Mouse (Mus musculus) CH12.LX (cell line): ENCODE results near the gene Vwce. TPM values are rescaled to one million over a fixed set of nuclear protein-coding genes. Genes with fewer than 3 reads are reported as not detected.

Experiments
- DNase-seq: peaks from one replicate; pipeline ENCODE4 v3.0.0-alpha.2; 2013; ENCODE audit errors: extremely low read depth
- H3K27ac ChIP-seq: 2 replicates; pipeline ENCODE4 v1.5.1; 2012; ENCODE audit warnings: low read depth, mild to moderate bottlenecking, control low read depth, moderate library complexity; ENCODE audit not compliant: insufficient read depth
- H3K27me3 ChIP-seq: replicated peaks from 2 replicates; pipeline ENCODE3; 2012; ENCODE audit warnings: inconsistent platforms
- H3K36me3 ChIP-seq, 2 experiments: replicated peaks in 1 of 2; 2 replicates each; pipeline versions ENCODE3 to v1.6.1; 2012; ENCODE audit warnings: inconsistent platforms in 1 of 2, low read length in 1 of 2, mild to moderate bottlenecking in 1 of 2, mixed read lengths in 1 of 2, moderate library complexity in 1 of 2; ENCODE audit not compliant: control insufficient read depth in 1 of 2, insufficient read depth in 1 of 2
- H3K4me1 ChIP-seq, 2 experiments: 2 replicates each; pipeline ENCODE4 v1.6.1; 2012; ENCODE audit warnings: inconsistent platforms in 1 of 2, moderate library complexity in 1 of 2; ENCODE audit not compliant: insufficient read depth in 2 of 2, control insufficient read depth in 1 of 2
- H3K4me2 ChIP-seq: 2 replicates; pipeline ENCODE4 v1.6.1; 2012; ENCODE audit warnings: low read depth, mild to moderate bottlenecking, control low read depth; ENCODE audit not compliant: poor library complexity, insufficient read depth, severe bottlenecking
- H3K4me3 ChIP-seq, 3 experiments: fragments of 150-350 bp in 1 of 3; sonication (generic) in 1 of 3; replicated peaks in 1 of 3; 2 replicates each; pipeline versions ENCODE3 to v1.5.1; 2011 to 2012; ENCODE audit warnings: low read depth in 2 of 3, low read length in 2 of 3, mild to moderate bottlenecking in 2 of 3, moderate library complexity in 2 of 3, control low read depth in 1 of 3, improper control_type of control experiment in 1 of 3, inconsistent platforms in 1 of 3, mixed read lengths in 1 of 3; ENCODE audit not compliant: poor library complexity in 1 of 3
- H3K79me2 ChIP-seq: replicated peaks from 2 replicates; pipeline ENCODE4 v1.6.1; 2012; ENCODE audit warnings: mild to moderate bottlenecking, moderate library complexity; ENCODE audit not compliant: control insufficient read depth, poor library complexity, insufficient read depth, severe bottlenecking; ENCODE audit errors: extremely low read depth
- H3K9ac ChIP-seq: 2 replicates; pipeline ENCODE4 v1.6.1; 2012; ENCODE audit warnings: low read depth, mild to moderate bottlenecking, control low read depth, moderate library complexity; ENCODE audit not compliant: insufficient read depth
- H3K9me3 ChIP-seq: replicated peaks from 2 replicates; pipeline ENCODE3; 2012; ENCODE audit warnings: low read length, inconsistent platforms, mixed read lengths
- CHD1 ChIP-seq: IDR thresholded peaks from 2 replicates; pipeline ENCODE4 v1.6.1; 2012; ENCODE audit warnings: low read depth, low read length, improper control_type of control experiment, inconsistent platforms
- CHD2 ChIP-seq: IDR thresholded peaks from 2 replicates; pipeline ENCODE4 v1.6.1; 2011; ENCODE audit warnings: low read length, improper control_type of control experiment
- E2F4 ChIP-seq: IDR thresholded peaks from 2 replicates; pipeline ENCODE4 v1.6.1; 2011; ENCODE audit warnings: low read depth, low read length, improper control_type of control experiment; ENCODE audit not compliant: insufficient replicate concordance
- ETS1 ChIP-seq: conservative IDR thresholded peaks from 2 replicates; pipeline ENCODE4 v1.6.1; 2012; ENCODE audit warnings: low read depth, mild to moderate bottlenecking, inconsistent platforms, low read length, improper control_type of control experiment, moderate library complexity
- GABPA ChIP-seq: IDR thresholded peaks from 2 replicates; pipeline ENCODE4 v1.6.1; 2012; ENCODE audit warnings: low read depth, low read length, improper control_type of control experiment, inconsistent platforms; ENCODE audit not compliant: insufficient replicate concordance
- KAT2A ChIP-seq: IDR thresholded peaks from 2 replicates; pipeline ENCODE4 v1.6.1; 2012; ENCODE audit warnings: low read length, improper control_type of control experiment, inconsistent platforms; ENCODE audit not compliant: insufficient replicate concordance
- MAFK ChIP-seq: IDR thresholded peaks from 2 replicates; pipeline ENCODE4 v1.6.1; 2011; ENCODE audit warnings: low read length, improper control_type of control experiment; ENCODE audit not compliant: insufficient replicate concordance
- MEF2A ChIP-seq: IDR thresholded peaks from 2 replicates; pipeline ENCODE4 v1.6.1; 2014; ENCODE audit warnings: low read depth, mild to moderate bottlenecking, inconsistent platforms, low read length, improper control_type of control experiment, borderline replicate concordance
- MXI1 ChIP-seq: IDR thresholded peaks from 2 replicates; pipeline ENCODE4 v1.6.1; 2011; ENCODE audit warnings: mild to moderate bottlenecking, low read depth, low read length, improper control_type of control experiment
- NELFE ChIP-seq: IDR thresholded peaks from 2 replicates; pipeline ENCODE4 v1.6.1; 2011; ENCODE audit warnings: low read depth, low read length, improper control_type of control experiment
- NRF1 ChIP-seq: IDR thresholded peaks from 2 replicates; pipeline ENCODE4 v1.6.1; 2014; ENCODE audit warnings: low read depth, mild to moderate bottlenecking, inconsistent platforms, low read length, improper control_type of control experiment, moderate library complexity
- POLR2A ChIP-seq: IDR thresholded peaks from 2 replicates; pipeline ENCODE4 v1.6.1; 2011; ENCODE audit warnings: low read depth, mild to moderate bottlenecking, improper control_type of control experiment, low read length
- RCOR1 ChIP-seq: conservative IDR thresholded peaks from 2 replicates; pipeline ENCODE4 v1.6.1; 2012; ENCODE audit warnings: low read depth, mild to moderate bottlenecking, inconsistent platforms, low read length, improper control_type of control experiment
- SMC3 ChIP-seq: IDR thresholded peaks from 2 replicates; pipeline ENCODE4 v1.6.1; 2011; ENCODE audit warnings: low read depth, low read length, improper control_type of control experiment
- TBP ChIP-seq: conservative IDR thresholded peaks from 2 replicates; pipeline ENCODE4 v1.6.1; 2011; ENCODE audit warnings: low read depth, low read length, improper control_type of control experiment
- TCF12 ChIP-seq: IDR thresholded peaks from 2 replicates; pipeline ENCODE4 v1.6.1; 2014; ENCODE audit warnings: low read depth, mild to moderate bottlenecking, inconsistent platforms, low read length, improper control_type of control experiment
- USF2 ChIP-seq: conservative IDR thresholded peaks from 2 replicates; pipeline ENCODE4 v1.6.1; 2011; ENCODE audit warnings: low read depth, low read length, improper control_type of control experiment
- ZC3H11A ChIP-seq: IDR thresholded peaks from 2 replicates; pipeline ENCODE4 v1.6.1; 2012; ENCODE audit warnings: low read depth, mild to moderate bottlenecking, inconsistent platforms, low read length, improper control_type of control experiment
- ZKSCAN1 ChIP-seq: IDR thresholded peaks from 2 replicates; pipeline ENCODE4 v1.6.1; 2012; ENCODE audit warnings: low read depth, inconsistent platforms, low read length, improper control_type of control experiment, borderline replicate concordance
- ZMIZ1 ChIP-seq: IDR thresholded peaks from 2 replicates; pipeline ENCODE4 v1.6.1; 2012; ENCODE audit warnings: low read depth, mild to moderate bottlenecking, inconsistent platforms, low read length, improper control_type of control experiment
- dilution Hi-C: fragments of 300-500 bp; cut with MboI; formaldehyde crosslinking; loops from 2 replicates; pipeline ENCODE4 v1.14.3; 2020; ENCODE audit warnings: low sequenced_read_pairs; ENCODE audit not compliant: extremely low pct_unique_long_range_greater_than_20kb, extremely low pct_ligation_motif_present
- in situ Hi-C: fragments of 300-500 bp; cut with MboI; formaldehyde crosslinking; loops from 3 replicates; pipeline ENCODE4 v1.14.3; 2019; ENCODE audit warnings: low sequenced_read_pairs, low pct_ligation_motif_present, low pct_unique_long_range_greater_than_20kb, mixed read lengths
- polyA plus RNA-seq: library from polyadenylated mRNA; unstranded; fragments of >175 nt; gene quantifications from 2 replicates; pipeline ENCODE4 v1.2.1, GENCODE M21; 2012; ENCODE audit warnings: low read depth; ENCODE audit not compliant: insufficient read length
- total RNA-seq, 2 experiments: library from RNA; depleted of rRNA; stranded (reverse); fragments of 300-350 nt in 1 of 2; fragments of >200 nt in 1 of 2; gene quantifications; 2 replicates each; pipeline ENCODE4 v1.2.3; 2012 to 2014

Vwce gene
- total and polyA plus RNA-seq, 3 experiments: 0.04 to 1.3 (median 0.13) TPM

DNA sequence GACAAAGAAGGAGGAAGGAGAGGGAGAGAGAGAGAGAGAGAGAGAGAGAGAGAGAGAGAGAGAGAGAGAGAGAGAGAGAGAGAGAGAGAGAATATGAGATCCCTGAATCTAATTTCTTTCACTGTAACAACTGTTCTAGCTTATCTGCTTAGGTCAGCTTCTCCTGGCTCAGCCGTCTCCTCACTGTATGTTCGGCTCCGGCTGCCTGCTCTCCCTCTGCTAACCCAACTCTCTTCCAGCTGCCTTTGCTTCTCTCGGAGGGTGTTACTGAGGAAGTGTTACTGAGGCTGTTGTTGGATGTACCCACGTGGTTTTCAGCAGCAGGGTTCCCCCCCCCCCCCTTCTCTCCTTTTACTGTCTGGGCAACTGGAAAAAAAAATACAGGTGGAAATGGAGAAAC, 6.1 kb downstream of the Vwce start:
- Histone ChIP-seq H3K4me2 (no peak overlapping the region), H3K27ac (no peak overlapping the region), H3K9ac (no peak overlapping the region), H3K79me2 (no peaks in the 10 kb centered on the region), H3K4me3 (no peak overlapping the region), H3K27me3 (no peaks in the 10 kb centered on the region), H3K9me3 (no peaks in the 10 kb centered on the region)
- in situ Hi-C loops (no loop called here), dilution Hi-C loops (no loop called here)
- DNase-seq: no peak
- TF ChIP-seq ZC3H11A: no peak
- no peak for TF ChIP-seq CHD1
- no peak for TF ChIP-seq POLR2A
- TF ChIP-seq NELFE: no peak
- TF ChIP-seq RCOR1: no peak
- TF ChIP-seq ETS1: no peak
- TF ChIP-seq ZKSCAN1: no peak
- TF ChIP-seq MAFK: no peak
- no peak for TF ChIP-seq E2F4
- TF ChIP-seq MEF2A: no peak
- no peak for TF ChIP-seq NRF1
- no peak for TF ChIP-seq CHD2
- no peak for TF ChIP-seq SMC3
- TF ChIP-seq ZMIZ1: no peak
- no peak for TF ChIP-seq TCF12
- TF ChIP-seq KAT2A: no peak
- no peak for TF ChIP-seq GABPA
- TF ChIP-seq TBP: no peak
- TF ChIP-seq, all 38 proteins: peak for 0
- peaks cover 0 to 17% of the 10 kb centered on the region in 2 experiments; a peak in 3 of 4 replicates for H3K4me1 ChIP-seq
- H3K36me3 ChIP-seq: peaks cover 0 to 21% of the 10 kb centered on the region in 2 experiments

DNA sequence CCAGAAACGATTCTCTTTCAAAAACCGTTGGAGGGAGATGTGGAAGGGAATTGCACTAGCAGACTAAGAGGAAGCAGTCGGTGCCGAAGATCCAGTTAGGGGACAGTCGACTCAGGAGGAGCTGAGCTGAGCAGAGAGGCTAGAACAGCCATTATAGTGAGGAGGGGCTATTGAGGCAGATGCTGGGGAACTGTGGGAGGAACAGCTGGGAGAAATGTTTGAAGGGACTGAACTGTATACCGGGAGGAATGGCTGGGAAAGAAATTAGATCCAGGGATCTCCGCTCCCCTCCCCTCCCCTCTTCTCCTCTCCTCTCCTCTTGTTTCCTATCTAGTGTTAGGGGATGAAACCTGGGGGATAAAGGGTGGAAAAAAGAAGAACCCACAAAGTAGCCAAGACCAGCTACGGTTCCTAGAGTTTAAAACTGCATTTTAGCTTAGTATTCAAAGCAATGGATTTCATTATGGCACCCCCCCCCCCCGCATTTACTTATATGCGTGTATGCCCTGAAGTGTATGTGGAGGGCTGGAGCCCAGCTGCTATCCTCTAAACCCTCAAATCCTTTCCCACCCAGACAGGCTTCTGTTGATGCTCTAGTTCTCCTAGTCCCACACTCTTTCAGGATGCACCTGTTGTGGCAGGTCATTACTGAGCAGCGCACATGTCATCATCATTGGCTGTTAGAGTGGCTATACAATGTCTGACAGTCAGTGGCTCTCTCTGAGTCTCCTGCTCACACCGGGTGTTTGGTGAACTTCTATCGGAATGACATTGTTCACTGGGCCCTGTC, 6.8 kb downstream of the Vwce start:
- DNase-seq: no peak
- no peak overlapping the region for H3K4me3 ChIP-seq
- no peaks in the 10 kb centered on the region for H3K27me3 ChIP-seq
- H3K9ac ChIP-seq: no peak overlapping the region
- H3K27ac ChIP-seq: no peak overlapping the region
- no peak overlapping the region for H3K4me2 ChIP-seq
- dilution Hi-C loops (no loop called here), in situ Hi-C loops (no loop called here)
- TF ChIP-seq MXI1 (no peak), USF2 (no peak)
- H3K9me3 ChIP-seq: no peaks in the 10 kb centered on the region
- H3K4me1 ChIP-seq: peaks cover 0 to 13% of the 10 kb centered on the region in 2 experiments; a peak in 3 of 4 replicates
- no peaks in the 10 kb centered on the region for H3K79me2 ChIP-seq
- peaks cover 0 to 18% of the 10 kb centered on the region in 2 experiments for H3K36me3 ChIP-seq
